17 mouse cellular contexts compared by ENCODE assay signal in the genomic region with DNA sequence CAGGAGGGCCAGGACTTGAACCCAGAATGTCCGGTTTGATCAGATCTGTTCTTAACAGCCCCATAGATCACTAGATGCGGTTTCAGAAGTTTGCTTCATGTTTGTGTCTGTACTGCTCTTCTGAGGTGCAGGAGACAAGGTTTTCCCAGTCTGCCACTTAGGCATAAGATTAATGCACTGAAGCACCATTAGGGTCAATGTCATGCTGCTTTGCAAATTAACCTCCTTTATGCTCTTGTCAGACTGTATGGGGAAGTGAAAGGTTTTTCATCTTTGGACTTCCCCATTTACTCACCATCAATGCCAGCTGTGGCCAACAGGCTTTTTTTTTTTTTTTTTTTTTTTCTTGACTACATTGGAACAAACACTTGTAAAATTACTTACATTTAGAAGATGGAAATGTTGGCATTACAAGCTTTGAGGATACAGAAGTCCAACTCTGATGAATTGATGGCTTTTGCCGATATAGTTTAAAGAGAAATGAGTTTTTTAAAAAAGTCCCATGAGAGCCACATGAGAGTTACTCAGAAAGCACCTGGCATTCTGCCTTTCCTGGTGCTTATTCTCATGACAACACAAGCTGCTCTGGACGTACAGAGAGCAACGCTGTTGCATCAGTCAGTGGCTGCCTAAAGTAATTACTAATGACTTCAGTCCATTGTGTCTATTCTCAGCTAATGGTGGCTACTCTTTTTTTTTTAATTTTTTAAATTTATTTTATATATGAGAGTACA.
DNase-seq lines count a peak whose midpoint lies in the region; ATAC-seq lines count a peak whose summit lies in the region.
"Had no signal": no experiment of that assay in that cellular context is flagged by ENCODE, and none has a peak within 500 bp of the region (broad histone marks: within the 10 kb centered on the region; RNA-seq: fewer than 3 reads in every experiment).

No protein-coding gene starts in this region.

- H3K4me3 ChIP-seq in forebrain, embryonic 13.5 days: no peak overlapping the region
- H3K4me3 ChIP-seq in forebrain, embryonic 16.5 days (replicated peaks; ENCODE audit: low read length): no peak overlapping the region
- no peak overlapping the region for H3K4me3 ChIP-seq in neural tube, embryonic 11.5 days (ENCODE audit: low read depth, low read length)
- H3K4me3 ChIP-seq in limb, embryonic 10.5 days: no peak overlapping the region
- H3K4me3 ChIP-seq: forebrain, embryonic 10.5 days; limb, embryonic 15.5 days; megakaryocyte, embryonic 14.5 days had no signal

- H3K36me3 ChIP-seq in forebrain, embryonic 13.5 days (ENCODE audit: poor library complexity, severe bottlenecking): no peaks in the 10 kb centered on the region
- H3K36me3 ChIP-seq in forebrain, embryonic 16.5 days (ENCODE audit: control insufficient read depth, insufficient read depth): no peaks in the 10 kb centered on the region
- no peaks in the 10 kb centered on the region for H3K36me3 ChIP-seq in neural tube, embryonic 11.5 days (ENCODE audit: control insufficient read depth, insufficient read depth, low read length)
- no peaks in the 10 kb centered on the region for H3K36me3 ChIP-seq in splenic B cell, adult 2 months (ENCODE audit: control insufficient read depth, insufficient read depth, low read length, poor library complexity, severe bottlenecking)
- no peaks in the 10 kb centered on the region for H3K36me3 ChIP-seq in limb, embryonic 10.5 days
- H3K36me3 ChIP-seq: forebrain, embryonic 10.5 days; limb, embryonic 15.5 days had no signal

- H3K9ac ChIP-seq in forebrain, embryonic 13.5 days: no peak overlapping the region
- H3K9ac ChIP-seq in forebrain, embryonic 16.5 days (replicated peaks; ENCODE audit: low read depth, low read length): no peak overlapping the region
- no peak overlapping the region for H3K9ac ChIP-seq in neural tube, embryonic 11.5 days (ENCODE audit: low read length)
- H3K9ac ChIP-seq: limb, embryonic 15.5 days had no signal

- peak; percentile 10; the same call in 1 of the 2 replicates for ATAC-seq in forebrain, embryonic 13.5 days
- ATAC-seq in forebrain, embryonic 16.5 days: no peak
- ATAC-seq in neural tube, embryonic 11.5 days (ENCODE audit: insufficient read depth, low FRiP score, low TSS enrichment): peak; percentile 35; the same call in 1 of the 2 replicates
- ATAC-seq: inflammation-experienced regulatory T-cells, adult 6 months; Patski had no signal

- no peaks in the 10 kb centered on the region for H3K9me3 ChIP-seq in forebrain, embryonic 13.5 days (replicated peaks)
- no peaks in the 10 kb centered on the region for H3K9me3 ChIP-seq in forebrain, embryonic 16.5 days (ENCODE audit: control insufficient read depth, low read length)
- H3K9me3 ChIP-seq in neural tube, embryonic 11.5 days (ENCODE audit: control insufficient read depth, low read length): no peaks in the 10 kb centered on the region
- H3K9me3 ChIP-seq in limb, embryonic 10.5 days (replicated peaks): no peaks in the 10 kb centered on the region
- H3K9me3 ChIP-seq: forebrain, embryonic 10.5 days; limb, embryonic 15.5 days; megakaryocyte, embryonic 14.5 days had no signal

- DNase-seq in neural tube, embryonic 11.5 days (ENCODE audit: low spot score): peak; percentile 40
- no peak for DNase-seq in neural tube, embryonic 10.5 days (ENCODE audit: extremely low spot score, low spot score)
- peak; percentile 22 for DNase-seq in embryo, embryonic 11 days
- DNase-seq in splenic B cell, adult 2 months (ENCODE audit: low read depth, low spot score): peak; percentile 89
- no peak for DNase-seq in limb, embryonic 10.5 days (ENCODE audit: low spot score)
- DNase-seq in right cerebral cortex, postnatal 25 days: no peak
- DNase-seq: adrenal gland, postnatal 25 days; cerebellum, adult 11-12 months; gastrocnemius, postnatal 25 days; kidney, postnatal 10 days had no signal

- H3K27me3 ChIP-seq in forebrain, embryonic 13.5 days: no peaks in the 10 kb centered on the region
- H3K27me3 ChIP-seq in forebrain, embryonic 16.5 days (replicated peaks; ENCODE audit: control insufficient read depth, insufficient read depth, low read length): no peaks in the 10 kb centered on the region
- no peaks in the 10 kb centered on the region for H3K27me3 ChIP-seq in neural tube, embryonic 11.5 days (ENCODE audit: control insufficient read depth, insufficient read depth, low read length)
- no peaks in the 10 kb centered on the region for H3K27me3 ChIP-seq in splenic B cell, adult 2 months (ENCODE audit: control insufficient read depth, insufficient read depth, low read length, poor library complexity, severe bottlenecking)
- H3K27me3 ChIP-seq in limb, embryonic 10.5 days (ENCODE audit: low read depth, poor library complexity, severe bottlenecking): no peaks in the 10 kb centered on the region
- H3K27me3 ChIP-seq: limb, embryonic 15.5 days; megakaryocyte, embryonic 14.5 days; Patski had no signal

- no peak overlapping the region for H3K4me2 ChIP-seq in forebrain, embryonic 13.5 days
- no peak overlapping the region for H3K4me2 ChIP-seq in forebrain, embryonic 16.5 days (ENCODE audit: low read length)
- H3K4me2 ChIP-seq in neural tube, embryonic 11.5 days (ENCODE audit: low read depth): no peak overlapping the region
- H3K4me2 ChIP-seq: limb, embryonic 15.5 days had no signal

- H3K27ac ChIP-seq in forebrain, embryonic 13.5 days: no peak overlapping the region
- H3K27ac ChIP-seq in forebrain, embryonic 16.5 days (ENCODE audit: low read length): no peak overlapping the region
- H3K27ac ChIP-seq in neural tube, embryonic 11.5 days (ENCODE audit: low read depth, low read length): no peak overlapping the region
- no peak overlapping the region for H3K27ac ChIP-seq in limb, embryonic 10.5 days
- H3K27ac ChIP-seq: forebrain, embryonic 10.5 days; limb, embryonic 15.5 days had no signal

- H3K4me1 ChIP-seq in forebrain, embryonic 13.5 days: 0 out of 2 replicates have a peak, but pooled peaks cover 2% of the 10 kb centered on the region
- no peaks in the 10 kb centered on the region for H3K4me1 ChIP-seq in forebrain, embryonic 16.5 days (replicated peaks; ENCODE audit: control insufficient read depth, insufficient read depth, low read length)
- H3K4me1 ChIP-seq in neural tube, embryonic 11.5 days (ENCODE audit: control insufficient read depth, insufficient read depth, low read length): no peaks in the 10 kb centered on the region
- H3K4me1 ChIP-seq in limb, embryonic 10.5 days: no peaks in the 10 kb centered on the region
- H3K4me1 ChIP-seq: forebrain, embryonic 10.5 days; limb, embryonic 15.5 days; megakaryocyte, embryonic 14.5 days had no signal

- WGBS in forebrain, embryonic 13.5 days: 73% methylated on average over 5 of the region's 5 CpGs
- 68% methylated on average over 5 of the region's 5 CpGs for WGBS in forebrain, embryonic 16.5 days
- 60% methylated on average over 5 of the region's 5 CpGs for WGBS in neural tube, embryonic 11.5 days
- WGBS in limb, embryonic 10.5 days: 84% methylated on average over 5 of the region's 5 CpGs

Comparison
In these comparisons a context has a peak if more than half of its experiments do, and no peak if none do; other contexts are left out.
1. DNase-seq: peak in neural tube, embryonic 11.5 days (single experiment), embryo, embryonic 11 days (single experiment) and splenic B cell, adult 2 months (single experiment); none in neural tube, embryonic 10.5 days (single experiment), limb, embryonic 10.5 days (single experiment) and right cerebral cortex, postnatal 25 days (single experiment).